Mouse (Mus musculus): ENCODE results near the gene B3galt6.

GRCm38 (mm10) chr4:155993606-155994005 is 1.2 kb upstream of the B3galt6 start:
- TF ChIP-seq POLR2A (IDR thresholded peaks at IDR 0.05; ENCODE audit: low read depth, low read length) (no peak), CTCF (IDR thresholded peaks at IDR 0.05; ENCODE audit: extremely low read depth, insufficient read length, insufficient replicate concordance, low read depth, low read length) (no peak)
